Mouse (Mus musculus): ENCODE data around the gene Hcn2. TPM values are rescaled to one million over a fixed set of nuclear protein-coding genes. Genes with fewer than 3 reads are reported as not detected.

The Hcn2 gene
- polyA plus RNA-seq, 1 experiment from 2014 or later, result 0.89 TPM

GRCm38 (mm10) chr10:79729357-79729965, 13.0 kb downstream of the Hcn2 start:
- H3K4me1 ChIP-seq (ENCODE audit: control insufficient read depth, insufficient read depth, low read length), result no peaks in the 10 kb centered on the region
- WGBS, result 80% methylated on average over 13 of the region's 13 CpGs
- no peak overlapping the region for H3K9ac ChIP-seq (ENCODE audit: low read depth, low read length)
- H3K4me2 ChIP-seq (ENCODE audit: low read length), result no peak overlapping the region
- peaks cover 14% of the 10 kb centered on the region for H3K36me3 ChIP-seq (ENCODE audit: control insufficient read depth, insufficient read depth, low read length)
- no peak for ATAC-seq
- no peak overlapping the region for H3K4me3 ChIP-seq (ENCODE audit: low read depth, low read length)
- H3K9me3 ChIP-seq (replicated peaks; ENCODE audit: control insufficient read depth, low read length, poor library complexity, severe bottlenecking), result no peaks in the 10 kb centered on the region
- no peak overlapping the region for H3K27ac ChIP-seq (ENCODE audit: low read length)
- no peaks in the 10 kb centered on the region for H3K27me3 ChIP-seq (ENCODE audit: control insufficient read depth, insufficient read depth, low read depth, low read length)

- Histone ChIP-seq H3K4me1 (ENCODE audit: control insufficient read depth, insufficient read depth, low read length) (no peaks in the 10 kb centered on the region), H3K4me2 (ENCODE audit: low read length) (no peak overlapping the region), H3K9ac (ENCODE audit: low read depth, low read length) (no peak overlapping the region), H3K27ac (ENCODE audit: low read length) (no peak overlapping the region), H3K9me3 (replicated peaks; ENCODE audit: control insufficient read depth, low read length, poor library complexity, severe bottlenecking) (peaks cover 2% of the 10 kb centered on the region; the same call in 1 of the 2 replicates), H3K27me3 (ENCODE audit: control insufficient read depth, insufficient read depth, low read depth, low read length) (no peaks in the 10 kb centered on the region), H3K4me3 (ENCODE audit: low read depth, low read length) (no peak overlapping the region), H3K36me3 (ENCODE audit: control insufficient read depth, insufficient read depth, low read length) (peaks cover 43% of the 10 kb centered on the region)
- no peak for ATAC-seq
- WGBS, result 95% methylated on average over 1 of the region's 1 CpGs
These were observed 16.1 kb downstream of the Hcn2 start for GRCm38 (mm10) chr10:79732500-79732899.

GRCm38 (mm10) chr10:79733847-79734246, 17.4 kb downstream of the Hcn2 start:
- H3K9ac ChIP-seq (ENCODE audit: low read depth, low read length), result no peak overlapping the region
- H3K27me3 ChIP-seq (ENCODE audit: control insufficient read depth, insufficient read depth, low read depth, low read length), result no peaks in the 10 kb centered on the region
- no peak overlapping the region for H3K4me3 ChIP-seq (ENCODE audit: low read depth, low read length)
- H3K9me3 ChIP-seq (replicated peaks; ENCODE audit: control insufficient read depth, low read length, poor library complexity, severe bottlenecking), result peaks cover 11% of the 10 kb centered on the region
- no peak overlapping the region for H3K4me2 ChIP-seq (ENCODE audit: low read length)
- 97% methylated on average over 15 of the region's 15 CpGs for WGBS
- H3K36me3 ChIP-seq (ENCODE audit: control insufficient read depth, insufficient read depth, low read length), result peaks cover 56% of the 10 kb centered on the region
- ATAC-seq, result no peak
- H3K4me1 ChIP-seq (ENCODE audit: control insufficient read depth, insufficient read depth, low read length), result no peaks in the 10 kb centered on the region
- H3K27ac ChIP-seq (ENCODE audit: low read length), result no peak overlapping the region

- Histone ChIP-seq H3K27me3 (ENCODE audit: control insufficient read depth, insufficient read depth, low read depth, low read length) (no peaks in the 10 kb centered on the region), H3K9me3 (replicated peaks; ENCODE audit: control insufficient read depth, low read length, poor library complexity, severe bottlenecking) (peaks cover 27% of the 10 kb centered on the region), H3K27ac (ENCODE audit: low read length) (no peak overlapping the region), H3K4me1 (ENCODE audit: control insufficient read depth, insufficient read depth, low read length) (no peaks in the 10 kb centered on the region), H3K9ac (ENCODE audit: low read depth, low read length) (no peak overlapping the region), H3K4me3 (ENCODE audit: low read depth, low read length) (no peak overlapping the region), H3K4me2 (ENCODE audit: low read length) (no peak overlapping the region), H3K36me3 (ENCODE audit: control insufficient read depth, insufficient read depth, low read length) (peaks cover 71% of the 10 kb centered on the region)
- ATAC-seq, result no peak
- 32% methylated on average over 42 of the region's 52 CpGs for WGBS
These were observed 18.9 kb downstream of the Hcn2 start for GRCm38 (mm10) chr10:79735361-79735760.

GRCm38 (mm10) chr10:79736706-79737105, 20.3 kb downstream of the Hcn2 start:
- peaks cover 84% of the 10 kb centered on the region for H3K36me3 ChIP-seq (ENCODE audit: control insufficient read depth, insufficient read depth, low read length)
- H3K27ac ChIP-seq (ENCODE audit: low read length), result no peak overlapping the region
- H3K4me1 ChIP-seq (ENCODE audit: control insufficient read depth, insufficient read depth, low read length), result no peaks in the 10 kb centered on the region
- no peak overlapping the region for H3K9ac ChIP-seq (ENCODE audit: low read depth, low read length)
- no peaks in the 10 kb centered on the region for H3K27me3 ChIP-seq (ENCODE audit: control insufficient read depth, insufficient read depth, low read depth, low read length)
- peaks cover 31% of the 10 kb centered on the region for H3K9me3 ChIP-seq (replicated peaks; ENCODE audit: control insufficient read depth, low read length, poor library complexity, severe bottlenecking)
- H3K4me3 ChIP-seq (ENCODE audit: low read depth, low read length), result no peak overlapping the region
- ATAC-seq, result no peak
- H3K4me2 ChIP-seq (ENCODE audit: low read length), result no peak overlapping the region
- 89% methylated on average over 13 of the region's 14 CpGs for WGBS

GRCm38 (mm10) chr10:79738259-79738658, 21.8 kb downstream of the Hcn2 start:
- H3K4me3 ChIP-seq (ENCODE audit: low read depth, low read length), result no peak overlapping the region
- H3K9me3 ChIP-seq (replicated peaks; ENCODE audit: control insufficient read depth, low read length, poor library complexity, severe bottlenecking), result peaks cover 31% of the 10 kb centered on the region
- peaks cover 78% of the 10 kb centered on the region for H3K36me3 ChIP-seq (ENCODE audit: control insufficient read depth, insufficient read depth, low read length)
- no peak overlapping the region for H3K27ac ChIP-seq (ENCODE audit: low read length)
- no peak overlapping the region for H3K4me2 ChIP-seq (ENCODE audit: low read length)
- ATAC-seq, result no peak
- no peaks in the 10 kb centered on the region for H3K27me3 ChIP-seq (ENCODE audit: control insufficient read depth, insufficient read depth, low read depth, low read length)
- 85% methylated on average over 10 of the region's 10 CpGs for WGBS
- no peaks in the 10 kb centered on the region for H3K4me1 ChIP-seq (ENCODE audit: control insufficient read depth, insufficient read depth, low read length)
- H3K9ac ChIP-seq (ENCODE audit: low read depth, low read length), result no peak overlapping the region

GRCm38 (mm10) chr10:79739234-79739633, 22.8 kb downstream of the Hcn2 start:
- no peak for ATAC-seq
- Histone ChIP-seq H3K27ac (ENCODE audit: low read length) (no peak overlapping the region), H3K27me3 (ENCODE audit: control insufficient read depth, insufficient read depth, low read depth, low read length) (no peaks in the 10 kb centered on the region), H3K4me1 (ENCODE audit: control insufficient read depth, insufficient read depth, low read length) (no peaks in the 10 kb centered on the region), H3K4me2 (ENCODE audit: low read length) (no peak overlapping the region), H3K9me3 (replicated peaks; ENCODE audit: control insufficient read depth, low read length, poor library complexity, severe bottlenecking) (peaks cover 31% of the 10 kb centered on the region), H3K9ac (ENCODE audit: low read depth, low read length) (no peak overlapping the region), H3K36me3 (ENCODE audit: control insufficient read depth, insufficient read depth, low read length) (peaks cover 79% of the 10 kb centered on the region), H3K4me3 (ENCODE audit: low read depth, low read length) (no peak overlapping the region)
- WGBS, result 96% methylated on average over 28 of the region's 28 CpGs

- no peak overlapping the region for H3K9ac ChIP-seq (ENCODE audit: low read depth, low read length)
- H3K4me2 ChIP-seq (ENCODE audit: low read length), result no peak overlapping the region
- H3K4me3 ChIP-seq (ENCODE audit: low read depth, low read length), result no peak overlapping the region
- H3K36me3 ChIP-seq (ENCODE audit: control insufficient read depth, insufficient read depth, low read length), result peaks cover 66% of the 10 kb centered on the region
- WGBS, result 52% methylated on average over 11 of the region's 11 CpGs
- no peak for ATAC-seq
- H3K9me3 ChIP-seq (replicated peaks; ENCODE audit: control insufficient read depth, low read length, poor library complexity, severe bottlenecking), result peaks cover 30% of the 10 kb centered on the region
- H3K27ac ChIP-seq (ENCODE audit: low read length), result no peak overlapping the region
- H3K4me1 ChIP-seq (ENCODE audit: control insufficient read depth, insufficient read depth, low read length), result peaks cover 7% of the 10 kb centered on the region
- H3K27me3 ChIP-seq (ENCODE audit: control insufficient read depth, insufficient read depth, low read depth, low read length), result no peaks in the 10 kb centered on the region
These were observed 24.4 kb downstream of the Hcn2 start for GRCm38 (mm10) chr10:79740863-79741262.

- no peak overlapping the region for H3K9ac ChIP-seq (ENCODE audit: low read depth, low read length)
- ATAC-seq, result no peak
- no peak overlapping the region for H3K27ac ChIP-seq (ENCODE audit: low read length)
- 93% methylated on average over 11 of the region's 11 CpGs for WGBS
- no peaks in the 10 kb centered on the region for H3K27me3 ChIP-seq (ENCODE audit: control insufficient read depth, insufficient read depth, low read depth, low read length)
- no peak overlapping the region for H3K4me2 ChIP-seq (ENCODE audit: low read length)
- peaks cover 24% of the 10 kb centered on the region for H3K9me3 ChIP-seq (replicated peaks; ENCODE audit: control insufficient read depth, low read length, poor library complexity, severe bottlenecking)
- H3K4me3 ChIP-seq (ENCODE audit: low read depth, low read length), result no peak overlapping the region
- H3K4me1 ChIP-seq (ENCODE audit: control insufficient read depth, insufficient read depth, low read length), result peaks cover 12% of the 10 kb centered on the region
- H3K36me3 ChIP-seq (ENCODE audit: control insufficient read depth, insufficient read depth, low read length), result peaks cover 43% of the 10 kb centered on the region
These were observed 26.7 kb downstream of the Hcn2 start for GRCm38 (mm10) chr10:79743161-79743560.
